Mouse (Mus musculus) c-Kit-positive CD71-positive TER-119-positive erythroid progenitor cells, embryonic 14.5 days (primary cell): ENCODE measurements at regions not wholly inside any gene's neighbourhood (a gene's known extent, or its start where the extent isn't known, plus 50 kb on each side); places are given as distances from the start of the nearest gene placed in this dataset.

Experiments
- DNase-seq: peaks from one replicate; pipeline ENCODE4 v3.0.0-alpha.2; 2013; ENCODE audit warnings: low spot score

DNA sequence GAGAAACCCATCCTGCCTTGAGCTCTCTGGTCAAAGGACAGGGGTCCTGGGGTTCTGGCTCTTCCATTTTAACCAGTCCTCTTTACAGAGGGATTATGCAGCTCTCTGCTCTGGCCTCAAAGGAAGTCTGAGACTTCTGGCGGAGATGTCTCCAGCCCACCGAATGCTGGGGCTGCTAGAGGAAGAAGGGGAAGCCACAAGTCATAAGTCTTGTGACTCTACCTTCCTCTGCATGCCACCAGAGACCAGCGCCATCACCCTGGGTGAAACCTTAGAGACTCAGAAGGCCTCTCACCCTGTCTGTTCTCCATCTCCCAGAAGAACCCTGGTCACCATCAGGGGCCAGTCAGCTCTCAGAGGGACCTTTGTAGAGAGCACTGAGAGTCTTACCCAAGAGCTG is 246.4 kb upstream of the Sulf2 start:
- DNase-seq, result no peak

GRCm38 (mm10) chr2:166400304-166400703 is 244.8 kb upstream of the Sulf2 start:
- DNase-seq, result no peak

GRCm38 (mm10) chr2:166399140-166399830 is 243.8 kb upstream of the Sulf2 start:
- no peak for DNase-seq

DNA sequence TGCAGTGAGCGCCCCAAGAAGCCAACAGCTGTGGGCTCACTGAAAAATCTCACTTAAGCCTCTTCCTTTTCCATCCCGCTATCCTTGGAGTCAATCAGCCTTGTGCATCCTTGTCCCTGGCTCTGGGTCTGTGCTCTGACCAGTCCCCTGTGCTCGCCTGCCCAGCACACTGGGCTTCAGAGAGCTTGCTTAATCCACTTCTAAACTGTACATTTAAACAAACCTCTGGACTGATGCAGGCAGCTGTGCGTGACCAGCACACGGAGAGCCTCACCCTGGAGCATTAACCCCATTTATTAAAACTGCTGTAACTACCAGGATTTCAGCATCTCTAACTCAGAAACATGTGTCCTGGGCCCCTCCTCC is 243.3 kb upstream of the Sulf2 start:
- DNase-seq, result no peak

- DNase-seq, result no peak
Observed at GRCm38 (mm10) chr2:166398156-166398555, 242.7 kb upstream of the Sulf2 start.

DNA sequence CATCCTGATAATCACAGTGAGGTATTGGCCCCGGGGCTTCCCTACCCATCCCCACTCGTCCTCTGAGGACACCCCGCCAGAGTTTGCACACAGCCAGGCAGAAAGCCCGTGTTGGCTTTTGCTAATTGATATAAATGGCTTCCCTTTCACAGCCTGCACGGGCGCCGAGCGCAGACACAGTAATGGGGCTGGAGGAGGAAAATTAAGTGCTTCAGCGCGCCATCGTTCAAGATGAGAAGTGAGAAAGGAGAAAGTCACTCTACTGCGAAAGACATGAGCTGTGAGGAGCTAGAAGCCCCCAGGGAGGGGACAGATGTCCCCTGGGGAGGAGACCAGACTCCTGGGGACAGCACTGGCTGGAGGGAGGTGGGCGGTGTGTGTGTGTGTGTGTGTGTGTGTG is 239.2 kb upstream of the Sulf2 start:
- no peak for DNase-seq

GRCm38 (mm10) chr2:166391176-166391575 is 235.7 kb upstream of the Sulf2 start:
- DNase-seq, result no peak

DNA sequence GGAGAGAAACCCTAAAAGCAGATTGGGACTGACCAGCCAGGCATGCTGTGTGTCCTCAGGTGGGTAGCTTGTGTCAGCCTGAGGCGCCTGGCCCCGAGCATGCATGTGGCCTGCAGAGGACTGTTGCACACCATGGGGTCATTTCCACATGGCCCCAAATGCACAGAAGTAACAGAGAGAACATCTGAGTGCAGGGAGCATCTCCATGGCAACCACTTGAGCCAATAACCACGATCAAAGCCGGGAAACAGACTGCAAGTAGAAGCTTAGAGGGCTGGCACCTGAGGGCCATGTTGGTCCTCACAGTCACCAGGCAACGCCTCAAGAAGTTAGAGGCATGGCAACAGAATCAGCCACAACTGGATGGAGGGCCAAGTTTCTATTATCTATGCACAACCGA is 232.6 kb upstream of the Sulf2 start:
- no peak for DNase-seq

GRCm38 (mm10) chr2:166386817-166387216 is 231.4 kb upstream of the Sulf2 start:
- no peak for DNase-seq

DNA sequence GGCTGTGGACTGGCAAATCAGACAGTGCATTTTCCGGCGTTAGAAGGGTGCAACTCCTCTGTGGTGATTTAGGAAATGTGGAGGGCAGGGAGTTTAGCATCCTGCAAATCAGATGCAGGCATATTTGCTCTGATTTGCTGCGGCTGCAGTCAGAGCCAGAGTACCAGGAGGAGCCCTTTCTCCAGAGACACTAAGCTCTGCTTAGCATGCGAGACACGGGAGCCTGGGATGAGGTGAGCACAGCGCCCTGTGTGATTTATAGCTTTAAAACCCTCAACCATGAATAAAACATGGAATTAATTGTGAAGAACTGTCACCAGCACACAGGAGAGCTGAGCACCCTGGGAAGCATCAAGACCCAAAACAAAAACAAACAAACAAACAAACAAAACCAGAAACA is 229.1 kb upstream of the Sulf2 start:
- DNase-seq, result no peak

GRCm38 (mm10) chr2:166383356-166383755 is 227.9 kb upstream of the Sulf2 start:
- no peak for DNase-seq

- DNase-seq, result no peak
Observed at GRCm38 (mm10) chr2:166382180-166382579, 226.7 kb upstream of the Sulf2 start.

GRCm38 (mm10) chr2:166380854-166381253 is 225.4 kb upstream of the Sulf2 start:
- no peak for DNase-seq

DNA sequence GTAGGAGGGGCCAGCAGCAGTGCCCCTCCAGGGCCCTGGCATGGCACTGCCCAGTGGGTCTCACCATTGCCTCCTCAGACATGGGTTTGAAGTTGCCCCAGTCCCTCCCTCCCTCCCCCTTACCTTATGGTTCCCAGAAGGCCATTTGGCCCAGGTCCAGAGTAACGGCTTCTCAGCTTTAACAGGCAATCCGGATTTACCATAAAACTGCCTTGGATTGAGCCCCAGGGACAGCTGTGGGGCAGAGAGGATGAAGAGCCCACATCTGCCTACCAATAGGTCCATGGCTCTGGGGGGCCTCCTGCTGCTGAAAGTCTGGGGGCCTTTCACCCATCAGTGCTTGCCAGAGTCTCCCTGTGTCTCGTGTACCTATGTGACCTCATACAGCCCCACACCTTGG is 222.9 kb upstream of the Sulf2 start:
- DNase-seq, result no peak

- no peak for DNase-seq
Observed at GRCm38 (mm10) chr2:166377329-166377728, 221.9 kb upstream of the Sulf2 start.

DNA sequence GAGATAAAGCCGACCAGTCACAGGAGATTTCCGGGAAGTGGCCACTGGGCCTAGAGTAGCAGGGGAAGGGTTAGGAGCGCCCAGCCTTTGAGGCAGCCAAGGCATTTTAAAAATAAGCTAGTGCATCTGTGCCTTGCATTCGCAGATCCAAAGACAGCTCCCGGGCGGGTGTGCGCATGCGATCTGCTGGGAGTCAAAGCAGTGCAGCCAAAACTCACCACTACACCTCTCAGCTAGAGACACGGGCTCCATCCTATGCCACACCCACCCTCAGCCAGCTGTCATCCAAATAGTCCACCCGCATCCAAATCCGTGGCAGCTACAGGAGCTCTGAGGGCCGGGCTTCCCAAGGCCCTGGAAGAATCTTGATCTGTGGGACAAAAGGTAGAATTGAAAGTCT is 220.2 kb upstream of the Sulf2 start:
- no peak for DNase-seq

GRCm38 (mm10) chr2:166370776-166371175 is 215.3 kb upstream of the Sulf2 start:
- DNase-seq, result no peak

DNA sequence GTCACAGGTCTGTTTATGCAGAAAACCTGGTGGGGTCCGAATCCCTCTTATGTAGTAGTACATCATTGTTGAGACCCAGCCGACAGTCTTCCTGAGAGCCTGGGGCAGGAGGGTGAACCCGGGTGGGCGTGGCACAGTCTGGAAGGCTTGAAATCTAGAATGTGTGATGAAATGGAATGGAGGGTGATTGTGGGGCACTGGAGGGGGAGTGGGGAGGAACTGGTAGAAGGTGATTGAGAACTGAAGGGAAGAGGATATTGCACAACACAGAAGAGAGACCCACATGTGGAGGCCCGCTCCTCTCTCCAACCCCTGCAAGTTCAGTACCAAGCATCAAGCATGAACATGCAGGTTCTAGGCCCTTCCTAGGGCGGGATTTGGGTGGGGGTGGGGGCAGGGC is 206.2 kb upstream of the Sulf2 start:
- DNase-seq, result no peak

- no peak for DNase-seq
Observed at GRCm38 (mm10) chr2:166360786-166361185, 205.3 kb upstream of the Sulf2 start.

- no peak for DNase-seq
Observed at GRCm38 (mm10) chr2:166359995-166360394, 204.5 kb upstream of the Sulf2 start.

- DNase-seq, result no peak
Observed at GRCm38 (mm10) chr2:166357824-166358223, 202.4 kb upstream of the Sulf2 start.

- DNase-seq, result no peak
Observed at GRCm38 (mm10) chr2:166355944-166356343, 200.5 kb upstream of the Sulf2 start.

GRCm38 (mm10) chr2:166355446-166355845 is 200.0 kb upstream of the Sulf2 start:
- DNase-seq, result no peak

- DNase-seq, result no peak
Observed at GRCm38 (mm10) chr2:166354391-166354790, 198.9 kb upstream of the Sulf2 start.
